Mouse (Mus musculus): Measurements from ENCODE around the gene Hap1.

DNA sequence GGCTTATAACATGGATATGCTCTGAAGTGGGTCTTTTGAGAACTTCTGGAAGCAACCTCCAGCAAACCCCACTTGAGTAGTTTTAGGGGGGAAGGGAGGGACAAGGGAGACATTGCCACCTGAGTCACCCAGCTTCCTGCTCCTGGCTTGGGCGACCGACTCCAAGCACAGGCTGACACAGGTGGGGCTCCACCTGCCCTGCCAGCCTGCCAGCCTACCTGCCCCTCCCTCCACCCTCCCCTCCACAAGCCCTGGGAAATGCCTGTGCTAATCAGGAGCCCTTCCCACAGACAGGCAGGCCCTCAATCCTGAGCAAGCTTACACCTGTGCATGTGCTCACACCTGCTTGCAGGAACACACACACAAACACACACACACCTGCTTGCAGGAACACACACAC lies 46.8 kb upstream of the Hap1 start:
- TF ChIP-seq CTCF (IDR thresholded peaks at IDR 0.05; ENCODE audit: low read depth) (no peak), EP300 (IDR thresholded peaks at IDR 0.05; ENCODE audit: low read depth) (no peak)

Measured in heart, postnatal 0 days (tissue).